Mouse (Mus musculus): Measurements from ENCODE around the gene Itga5. TPM values are rescaled to one million over a fixed set of nuclear protein-coding genes. Genes with fewer than 3 reads are reported as not detected.

Gene Itga5
- polyA plus RNA-seq, 1 experiment from 2014 or later = 64.0 TPM

- no peaks in the 10 kb centered on the region for H3K36me3 ChIP-seq (ENCODE audit: control insufficient read depth, insufficient read depth)
- H3K4me2 ChIP-seq (ENCODE audit: low read depth, low read length) = no peak overlapping the region
- peaks cover 30% of the 10 kb centered on the region for H3K4me1 ChIP-seq (ENCODE audit: control insufficient read depth, insufficient read depth, low read length)
- H3K27me3 ChIP-seq (ENCODE audit: control insufficient read depth, insufficient read depth, low read length) = no peaks in the 10 kb centered on the region
- H3K27ac ChIP-seq (ENCODE audit: low read length) = no peak overlapping the region
- no peaks in the 10 kb centered on the region for H3K9me3 ChIP-seq (replicated peaks; ENCODE audit: control insufficient read depth, low read length)
- ATAC-seq (replicated peaks; ENCODE audit: extremely low read depth, insufficient read depth, low FRiP score) = no peak
- no peak overlapping the region for H3K4me3 ChIP-seq (ENCODE audit: low read length)
- no peak overlapping the region for H3K9ac ChIP-seq (ENCODE audit: low read length)
- WGBS = 51% methylated on average over 1 of the region's 1 CpGs
Measured at GRCm38 (mm10) chr15:103369123-103369522, 2.6 kb upstream of the Itga5 start.

- H3K27me3 ChIP-seq (ENCODE audit: control insufficient read depth, insufficient read depth, low read length) = no peaks in the 10 kb centered on the region
- H3K4me1 ChIP-seq (ENCODE audit: control insufficient read depth, insufficient read depth, low read length) = peaks cover 34% of the 10 kb centered on the region
- no peak overlapping the region for H3K9ac ChIP-seq (ENCODE audit: low read length)
- H3K27ac ChIP-seq (ENCODE audit: low read length) = no peak overlapping the region
- H3K4me2 ChIP-seq (ENCODE audit: low read depth, low read length) = no peak overlapping the region
- ATAC-seq (replicated peaks; ENCODE audit: extremely low read depth, insufficient read depth, low FRiP score) = no peak
- 80% methylated on average over 4 of the region's 4 CpGs for WGBS
- H3K9me3 ChIP-seq (replicated peaks; ENCODE audit: control insufficient read depth, low read length) = no peaks in the 10 kb centered on the region
- H3K36me3 ChIP-seq (ENCODE audit: control insufficient read depth, insufficient read depth) = no peaks in the 10 kb centered on the region
- H3K4me3 ChIP-seq (ENCODE audit: low read length) = no peak overlapping the region
Measured at GRCm38 (mm10) chr15:103368179-103368940, 1.8 kb upstream of the Itga5 start.

GRCm38 (mm10) chr15:103365471-103366375 is 840 bp downstream of the Itga5 start:
- peak overlapping the region; percentile 100 for H3K9ac ChIP-seq (ENCODE audit: low read length)
- no peaks in the 10 kb centered on the region for H3K36me3 ChIP-seq (ENCODE audit: control insufficient read depth, insufficient read depth)
- peak overlapping the region; percentile 86 for H3K4me2 ChIP-seq (ENCODE audit: low read depth, low read length)
- peak overlapping the region; percentile 96 for H3K4me3 ChIP-seq (ENCODE audit: low read length)
- peak; percentile 55 for ATAC-seq (replicated peaks; ENCODE audit: extremely low read depth, insufficient read depth, low FRiP score)
- peak overlapping the region; percentile 97 for H3K27ac ChIP-seq (ENCODE audit: low read length)
- H3K9me3 ChIP-seq (replicated peaks; ENCODE audit: control insufficient read depth, low read length) = no peaks in the 10 kb centered on the region
- under 1% methylated on average over 51 of the region's 51 CpGs for WGBS
- peaks cover 45% of the 10 kb centered on the region for H3K4me1 ChIP-seq (ENCODE audit: control insufficient read depth, insufficient read depth, low read length)
- H3K27me3 ChIP-seq (ENCODE audit: control insufficient read depth, insufficient read depth, low read length) = no peaks in the 10 kb centered on the region

GRCm38 (mm10) chr15:103364761-103365160 is 1.8 kb downstream of the Itga5 start:
- Histone ChIP-seq H3K36me3 (ENCODE audit: control insufficient read depth, insufficient read depth) (no peaks in the 10 kb centered on the region), H3K9ac (ENCODE audit: low read length) (peak overlapping the region; percentile 100), H3K27ac (ENCODE audit: low read length) (peak overlapping the region; percentile 97), H3K4me1 (ENCODE audit: control insufficient read depth, insufficient read depth, low read length) (peaks cover 54% of the 10 kb centered on the region), H3K27me3 (ENCODE audit: control insufficient read depth, insufficient read depth, low read length) (no peaks in the 10 kb centered on the region), H3K9me3 (replicated peaks; ENCODE audit: control insufficient read depth, low read length) (no peaks in the 10 kb centered on the region), H3K4me2 (ENCODE audit: low read depth, low read length) (peak overlapping the region; percentile 86), H3K4me3 (ENCODE audit: low read length) (peak overlapping the region; percentile 96)
- 14% methylated on average over 4 of the region's 4 CpGs for WGBS
- no peak for ATAC-seq (replicated peaks; ENCODE audit: extremely low read depth, insufficient read depth, low FRiP score)

GRCm38 (mm10) chr15:103363809-103364208 is 2.8 kb downstream of the Itga5 start:
- peak overlapping the region; percentile 86 for H3K4me2 ChIP-seq (ENCODE audit: low read depth, low read length)
- no peak for ATAC-seq (replicated peaks; ENCODE audit: extremely low read depth, insufficient read depth, low FRiP score)
- 29% methylated on average over 1 of the region's 1 CpGs for WGBS
- H3K4me3 ChIP-seq (ENCODE audit: low read length) = peak overlapping the region; percentile 96
- peak overlapping the region; percentile 100 for H3K9ac ChIP-seq (ENCODE audit: low read length)
- H3K27me3 ChIP-seq (ENCODE audit: control insufficient read depth, insufficient read depth, low read length) = no peaks in the 10 kb centered on the region
- no peaks in the 10 kb centered on the region for H3K36me3 ChIP-seq (ENCODE audit: control insufficient read depth, insufficient read depth)
- H3K4me1 ChIP-seq (ENCODE audit: control insufficient read depth, insufficient read depth, low read length) = peaks cover 64% of the 10 kb centered on the region
- no peaks in the 10 kb centered on the region for H3K9me3 ChIP-seq (replicated peaks; ENCODE audit: control insufficient read depth, low read length)
- peak overlapping the region; percentile 97 for H3K27ac ChIP-seq (ENCODE audit: low read length)

GRCm38 (mm10) chr15:103362950-103363349 is 3.6 kb downstream of the Itga5 start:
- H3K9ac ChIP-seq (ENCODE audit: low read length) = 0 out of 2 replicates have a peak overlapping the region, but pooled peaks have one; percentile 9
- WGBS = 81% methylated on average over 3 of the region's 3 CpGs
- H3K4me1 ChIP-seq (ENCODE audit: control insufficient read depth, insufficient read depth, low read length) = peaks cover 72% of the 10 kb centered on the region
- H3K9me3 ChIP-seq (replicated peaks; ENCODE audit: control insufficient read depth, low read length) = no peaks in the 10 kb centered on the region
- peak overlapping the region; percentile 60 for H3K27ac ChIP-seq (ENCODE audit: low read length)
- ATAC-seq (replicated peaks; ENCODE audit: extremely low read depth, insufficient read depth, low FRiP score) = no peak
- no peak overlapping the region for H3K4me3 ChIP-seq (ENCODE audit: low read length)
- no peak overlapping the region for H3K4me2 ChIP-seq (ENCODE audit: low read depth, low read length)
- no peaks in the 10 kb centered on the region for H3K27me3 ChIP-seq (ENCODE audit: control insufficient read depth, insufficient read depth, low read length)
- no peaks in the 10 kb centered on the region for H3K36me3 ChIP-seq (ENCODE audit: control insufficient read depth, insufficient read depth)

GRCm38 (mm10) chr15:103362333-103362732 is 4.2 kb downstream of the Itga5 start:
- no peak overlapping the region for H3K4me3 ChIP-seq (ENCODE audit: low read length)
- H3K36me3 ChIP-seq (ENCODE audit: control insufficient read depth, insufficient read depth) = peaks cover under 1% of the 10 kb centered on the region; the same call in 1 of the 2 replicates
- ATAC-seq (replicated peaks; ENCODE audit: extremely low read depth, insufficient read depth, low FRiP score) = no peak
- peaks cover 74% of the 10 kb centered on the region for H3K4me1 ChIP-seq (ENCODE audit: control insufficient read depth, insufficient read depth, low read length)
- H3K9me3 ChIP-seq (replicated peaks; ENCODE audit: control insufficient read depth, low read length) = no peaks in the 10 kb centered on the region
- no peak overlapping the region for H3K4me2 ChIP-seq (ENCODE audit: low read depth, low read length)
- 0 out of 2 replicates have a peak overlapping the region, but pooled peaks have one; percentile 9 for H3K9ac ChIP-seq (ENCODE audit: low read length)
- H3K27me3 ChIP-seq (ENCODE audit: control insufficient read depth, insufficient read depth, low read length) = no peaks in the 10 kb centered on the region
- H3K27ac ChIP-seq (ENCODE audit: low read length) = peak overlapping the region; percentile 60
- WGBS = 57% methylated on average over 6 of the region's 7 CpGs

GRCm38 (mm10) chr15:103361269-103361668 is 5.3 kb downstream of the Itga5 start:
- Histone ChIP-seq H3K9ac (ENCODE audit: low read length) (peak overlapping the region; percentile 51), H3K4me3 (ENCODE audit: low read length) (no peak overlapping the region), H3K27me3 (ENCODE audit: control insufficient read depth, insufficient read depth, low read length) (no peaks in the 10 kb centered on the region), H3K4me2 (ENCODE audit: low read depth, low read length) (no peak overlapping the region), H3K36me3 (ENCODE audit: control insufficient read depth, insufficient read depth) (peaks cover 9% of the 10 kb centered on the region; the same call in 1 of the 2 replicates), H3K9me3 (replicated peaks; ENCODE audit: control insufficient read depth, low read length) (no peaks in the 10 kb centered on the region), H3K27ac (ENCODE audit: low read length) (peak overlapping the region; percentile 64), H3K4me1 (ENCODE audit: control insufficient read depth, insufficient read depth, low read length) (peaks cover 78% of the 10 kb centered on the region)
- 28% methylated on average over 1 of the region's 1 CpGs for WGBS
- ATAC-seq (replicated peaks; ENCODE audit: extremely low read depth, insufficient read depth, low FRiP score) = no peak
